ENCODE assay signal across 32 mouse cellular contexts in the genomic region with DNA sequence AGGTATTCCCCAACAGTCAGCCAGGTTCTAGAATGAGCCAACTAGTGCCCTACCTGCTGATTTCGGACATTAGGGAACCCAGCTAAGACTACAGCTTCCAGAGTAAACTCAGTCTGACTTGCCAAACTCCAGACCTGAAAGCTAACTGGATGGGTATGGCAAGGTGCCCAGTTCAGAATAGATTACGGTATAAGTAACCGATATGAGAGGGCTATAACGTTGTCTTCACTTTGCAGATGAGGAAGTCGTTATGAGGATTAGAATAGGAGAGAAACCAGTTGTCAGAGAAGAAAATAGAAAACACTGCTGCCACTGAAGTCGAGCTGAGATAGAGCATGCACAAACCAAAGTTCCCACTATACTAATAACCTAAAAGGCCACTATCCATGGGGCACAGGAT. TPM values are rescaled to one million over a fixed set of nuclear protein-coding genes. Genes with fewer than 3 reads are reported as not detected.
DNase-seq lines count a peak whose midpoint lies in the region; ATAC-seq lines count a peak whose summit lies in the region.
"Had no signal": no experiment of that assay in that cellular context is flagged by ENCODE, and none has a peak within 500 bp of the region (broad histone marks: within the 10 kb centered on the region; RNA-seq: fewer than 3 reads in every experiment).

No protein-coding gene starts in this region.

- H3K4me2 ChIP-seq in hindbrain, embryonic 11.5 days (replicated peaks; ENCODE audit: low read depth, low read length), result no peak overlapping the region
- H3K4me2 ChIP-seq: embryonic facial prominence, embryonic 13.5 days; embryonic facial prominence, embryonic 15.5 days; forebrain, embryonic 12.5 days; forebrain, embryonic 15.5 days had no signal

- H3K27ac ChIP-seq in hindbrain, embryonic 11.5 days (ENCODE audit: low read depth, low read length), result no peak overlapping the region
- H3K27ac ChIP-seq: embryonic facial prominence, embryonic 13.5 days; embryonic facial prominence, embryonic 15.5 days; forebrain, embryonic 10.5 days; forebrain, embryonic 12.5 days; forebrain, embryonic 15.5 days had no signal

- no peaks in the 10 kb centered on the region for H3K27me3 ChIP-seq in hindbrain, embryonic 11.5 days (ENCODE audit: control insufficient read depth, insufficient read depth, low read length)
- H3K27me3 ChIP-seq: embryonic facial prominence, embryonic 13.5 days; embryonic facial prominence, embryonic 15.5 days; forebrain, embryonic 12.5 days; forebrain, embryonic 15.5 days had no signal

- H3K9ac ChIP-seq in hindbrain, embryonic 11.5 days (ENCODE audit: low read depth, low read length), result no peak overlapping the region
- H3K9ac ChIP-seq: embryonic facial prominence, embryonic 13.5 days; embryonic facial prominence, embryonic 15.5 days; forebrain, embryonic 12.5 days; forebrain, embryonic 15.5 days; forebrain, postnatal 0 days had no signal

- no peaks in the 10 kb centered on the region for H3K4me1 ChIP-seq in hindbrain, embryonic 11.5 days (replicated peaks; ENCODE audit: control insufficient read depth, insufficient read depth, low read length)
- H3K4me1 ChIP-seq: embryonic facial prominence, embryonic 13.5 days; embryonic facial prominence, embryonic 15.5 days; forebrain, embryonic 10.5 days; forebrain, embryonic 12.5 days; forebrain, embryonic 15.5 days had no signal

- 89% methylated on average over 6 of the region's 6 CpGs for WGBS in hindbrain, embryonic 11.5 days

- no peaks in the 10 kb centered on the region for H3K9me3 ChIP-seq in hindbrain, embryonic 11.5 days (ENCODE audit: control insufficient read depth, low read length)
- H3K9me3 ChIP-seq: embryonic facial prominence, embryonic 13.5 days; embryonic facial prominence, embryonic 15.5 days; forebrain, embryonic 10.5 days; forebrain, embryonic 12.5 days; forebrain, embryonic 15.5 days; G1E had no signal

- intact Hi-C loops in heart, postnatal 14 days (cut with DNase I), result no loop called here

- peak; percentile 23 for DNase-seq in heart, adult 11 months
- no peak for DNase-seq in heart, postnatal 14 days
- no peak for DNase-seq in hindbrain, embryonic 11.5 days (ENCODE audit: low spot score)
- no peak for DNase-seq in adrenal gland, postnatal 25 days
- DNase-seq: adrenal gland, adult 8-10 months; adrenal gland, postnatal 14 days; B cell, adult 2 months; cerebellum, adult 11 months; cerebellum, adult 18-20 months; cerebellum, adult 8-10 months; cerebellum, adult 9-11 months; cerebellum, postnatal 14 days; cerebellum, postnatal 36 days; embryo, embryonic 11 days; forebrain, postnatal 0 days had no signal

- H3K36me3 ChIP-seq in hindbrain, embryonic 11.5 days (ENCODE audit: control insufficient read depth, insufficient read depth, low read length), result no peaks in the 10 kb centered on the region
- H3K36me3 ChIP-seq: embryonic facial prominence, embryonic 13.5 days; embryonic facial prominence, embryonic 15.5 days; forebrain, embryonic 10.5 days; forebrain, embryonic 12.5 days; forebrain, embryonic 15.5 days; G1E had no signal

- no peak overlapping the region for H3K4me3 ChIP-seq in hindbrain, embryonic 11.5 days (ENCODE audit: low read depth, low read length)
- H3K4me3 ChIP-seq: embryonic facial prominence, embryonic 13.5 days; embryonic facial prominence, embryonic 15.5 days; erythroblast, embryonic 14.5 days; forebrain, embryonic 10.5 days; forebrain, embryonic 12.5 days; forebrain, embryonic 15.5 days had no signal

- peak; percentile 44 for ATAC-seq in megakaryocyte progenitor cell, adult 5-6 weeks (replicated peaks; ENCODE audit: poor library complexity)
- ATAC-seq in hindbrain, embryonic 11.5 days (ENCODE audit: low FRiP score), result no peak
- ATAC-seq: activated CD4-positive, CD25-positive, alpha-beta regulatory T cell, adult 4 months; CD4-positive, CD25-positive, alpha-beta regulatory T cell, adult 4 months; forebrain, embryonic 15.5 days; forebrain, postnatal 0 days; Patski had no signal

RNA-seq across cellular contexts. Expression of gene Spert, which starts 13.9 kb away (rescaled TPM):
- not detected for total RNA-seq in heart, postnatal 14 days (2021)
- not detected in 2 replicates for total RNA-seq in megakaryocyte progenitor cell, adult 5-6 weeks (2015)
- not detected in 2 replicates for total RNA-seq in megakaryocyte progenitor cell, adult 5-6 weeks (2017)
- polyA plus RNA-seq in hindbrain, embryonic 11.5 days (2014; fragmentation: Nextera tagmentation; extraction: Ambion mirVana), result not detected in 2 replicates
- total RNA-seq in adrenal gland, postnatal 25 days (2021), result not detected in 2 replicates
- total RNA-seq: adrenal gland, adult 18-20 months; adrenal gland, adult 8-10 months; adrenal gland, postnatal 14 days; adrenal gland, postnatal 4 days; CH12.LX; common myeloid progenitor, adult 5-6 weeks; forebrain, postnatal 0 days had no signal
- polyA plus RNA-seq: activated CD4-positive, CD25-positive, alpha-beta regulatory T cell, adult 4 months; brain, embryonic 14.5 days; CD4-positive, CD25-positive, alpha-beta regulatory T cell, adult 4 months; embryonic facial prominence, embryonic 11.5 days; embryonic facial prominence, embryonic 13.5 days; embryonic facial prominence, embryonic 15.5 days; forebrain, embryonic 10.5 days; forebrain, embryonic 12.5 days; forebrain, embryonic 15.5 days; forebrain, postnatal 0 days; G1E; Patski had no signal
